Mouse (Mus musculus): ENCODE measurements at regions not wholly inside any gene's neighbourhood (a gene's known extent, or its start where the extent isn't known, plus 50 kb on each side); places are given as distances from the start of the nearest gene placed in this dataset.

DNA sequence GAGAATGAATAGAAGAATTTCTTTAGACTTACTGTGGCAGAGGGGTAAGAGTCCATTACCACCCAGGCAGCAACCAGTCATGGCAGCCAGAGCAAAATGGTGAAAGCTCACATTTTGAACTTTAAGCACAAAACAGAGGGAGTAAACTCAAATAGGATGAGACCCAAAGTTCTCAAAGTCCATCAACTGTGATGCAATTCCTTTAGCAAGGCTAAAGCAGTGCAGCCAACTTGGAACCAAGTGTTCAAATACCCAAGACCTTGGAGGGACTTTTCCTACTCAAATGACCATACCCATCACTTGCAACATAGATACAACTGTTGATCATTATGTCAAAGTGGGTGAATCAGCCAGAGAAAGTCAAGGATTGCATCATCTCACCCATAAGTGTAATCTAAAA, 380.1 kb downstream of the Hace1 start:
- DNase-seq (ENCODE audit: low spot score): no peak

DNA sequence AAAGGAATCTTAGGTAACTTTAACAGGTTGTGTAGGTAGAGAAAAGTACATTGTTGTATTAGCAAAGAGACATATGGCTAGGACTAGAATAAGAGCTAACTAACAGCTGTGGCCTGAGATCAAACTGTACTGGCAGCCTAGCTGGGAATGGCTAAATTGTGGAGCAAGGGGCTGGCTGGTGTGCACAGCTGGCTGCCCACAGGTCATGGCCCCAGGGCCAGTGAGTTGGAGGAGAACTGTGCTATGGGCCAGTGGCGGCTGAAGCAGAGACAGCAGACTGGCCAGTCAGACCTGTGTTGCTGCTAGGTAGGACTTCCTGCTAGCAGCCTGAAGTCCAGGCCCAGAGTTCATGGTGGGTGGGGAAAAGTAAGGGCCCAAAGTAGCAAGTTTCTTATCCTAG, 394.6 kb downstream of the Hace1 start:
- no peak for DNase-seq (ENCODE audit: low spot score)

DNA sequence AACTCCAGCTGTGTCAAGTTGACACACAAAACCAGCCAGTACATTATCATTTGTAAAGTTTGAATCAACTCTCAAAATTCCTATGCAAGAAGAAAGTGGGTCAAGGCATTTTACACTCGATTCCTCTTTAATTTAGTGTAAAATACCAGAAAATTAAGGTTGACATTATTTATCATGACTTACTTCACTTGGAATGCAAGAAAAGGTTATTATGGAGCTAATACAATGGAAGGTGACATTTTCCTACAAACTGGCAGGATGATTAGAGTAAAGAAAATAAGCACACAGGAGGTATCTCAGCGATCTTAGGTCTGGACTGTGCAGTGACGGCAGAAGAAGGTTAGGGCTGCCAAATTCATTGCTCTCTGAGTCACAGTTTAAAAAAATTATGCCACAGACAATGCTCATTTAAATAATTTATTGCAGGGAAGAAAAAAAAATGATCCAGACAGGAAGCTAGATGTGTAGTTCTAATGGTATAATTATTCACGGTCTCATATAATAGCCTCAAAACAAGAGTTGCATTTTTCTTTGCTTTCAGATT, 405.2 kb downstream of the Hace1 start:
- DNase-seq (ENCODE audit: low spot score): no peak

DNA sequence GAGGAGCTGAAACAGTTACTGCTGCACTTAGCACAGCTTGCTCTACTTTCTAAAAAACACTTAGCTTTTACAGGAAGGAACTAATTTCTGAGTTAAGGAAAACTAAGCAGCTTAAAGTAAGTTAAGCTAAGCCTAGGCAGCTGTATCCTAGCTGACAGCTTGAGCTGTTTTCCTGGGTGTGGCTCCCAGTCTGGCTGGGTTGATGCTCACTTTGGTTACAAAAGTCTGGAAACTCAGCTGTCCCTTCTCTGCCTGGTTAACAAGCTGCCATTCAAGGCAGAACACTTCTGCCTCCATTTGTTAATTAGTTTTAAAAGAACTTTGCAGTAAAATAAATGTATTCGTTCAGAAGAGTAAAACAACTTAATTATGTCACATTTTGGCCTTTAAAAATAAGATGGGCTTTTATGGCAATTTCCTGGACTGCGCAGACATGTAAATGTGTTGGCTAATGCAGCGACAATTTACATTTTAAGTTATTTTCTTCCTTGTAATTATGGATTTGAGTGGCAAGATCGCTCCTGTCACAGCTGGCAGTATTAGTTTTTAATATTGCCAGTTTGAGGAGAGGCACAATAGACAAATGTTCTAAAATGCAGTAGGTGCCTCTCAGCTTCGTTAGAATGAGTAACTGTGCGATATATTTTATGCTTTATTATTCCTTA, 406.2 kb downstream of the Hace1 start:
- no peak for DNase-seq (ENCODE audit: low spot score)

DNA sequence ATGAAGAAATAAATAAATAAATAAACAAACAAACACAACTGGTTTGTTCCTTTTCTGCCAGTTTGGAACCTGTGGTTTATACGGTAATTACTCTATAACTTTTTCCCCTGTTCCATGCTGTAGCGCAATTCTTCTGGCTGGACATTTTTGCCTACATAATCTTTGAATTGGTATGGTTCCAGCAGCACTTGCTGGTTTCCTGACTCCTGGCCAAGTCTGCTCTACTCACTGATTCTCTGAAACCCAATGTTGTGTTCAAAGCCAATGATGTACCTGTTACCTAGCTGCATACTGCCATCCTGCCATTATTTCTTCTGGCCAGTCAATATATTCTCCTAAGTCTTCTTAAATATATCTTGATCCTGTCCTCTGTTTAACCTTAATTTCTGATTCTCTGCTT, 408.7 kb downstream of the Hace1 start:
- DNase-seq (ENCODE audit: low spot score): no peak

DNA sequence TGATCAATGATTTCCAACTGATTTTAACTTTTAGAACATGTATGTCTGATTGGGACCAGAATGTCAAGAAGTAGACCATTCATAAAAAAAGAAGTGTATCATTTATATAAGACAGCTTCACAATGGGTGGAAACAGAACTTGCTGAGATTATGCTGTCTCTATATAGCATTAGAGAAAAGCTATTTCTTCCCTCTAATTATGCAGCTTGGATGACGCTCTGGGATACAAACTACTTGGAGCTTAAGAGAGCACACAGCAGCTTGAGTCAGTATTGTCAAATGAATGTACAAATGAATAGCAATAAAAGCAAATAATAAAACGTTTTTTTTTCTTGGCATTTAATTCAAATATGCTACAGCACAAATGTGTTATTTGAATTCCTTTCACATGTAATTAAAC, 428.7 kb downstream of the Hace1 start:
- no peak for DNase-seq (ENCODE audit: low spot score)

DNA sequence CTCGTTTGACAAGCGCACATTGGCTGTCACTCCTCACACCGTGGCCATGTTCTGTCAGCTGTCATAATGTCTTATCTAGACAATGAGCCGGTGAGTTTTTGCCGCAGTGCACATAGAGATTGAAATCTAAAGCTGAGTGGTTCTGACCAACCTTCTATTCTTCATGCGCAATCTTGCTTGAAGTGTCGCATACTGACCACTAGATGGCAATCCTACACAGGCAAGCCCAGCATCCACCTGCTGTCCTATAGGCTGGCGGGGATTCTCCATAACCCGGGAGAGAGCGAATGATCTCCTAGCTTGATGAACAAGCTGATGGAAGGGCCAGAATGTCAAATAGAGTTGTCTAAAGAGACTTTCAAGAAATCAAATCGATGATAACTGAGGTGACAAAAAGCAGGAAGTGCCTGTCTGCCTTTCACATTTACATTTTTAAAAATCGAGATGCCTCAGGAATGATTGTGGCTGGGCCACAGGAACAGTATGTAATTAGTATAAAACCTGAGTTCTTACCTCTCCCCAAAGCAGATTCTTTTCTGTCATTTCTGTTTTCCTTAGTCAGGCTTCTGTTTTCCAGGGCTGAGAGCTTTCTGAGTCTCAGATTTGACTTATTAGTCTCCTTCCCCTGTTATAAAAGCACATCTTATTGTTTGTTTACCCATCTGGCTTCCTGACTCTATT, 434.4 kb downstream of the Hace1 start:
- DNase-seq (ENCODE audit: low spot score): no peak

DNA sequence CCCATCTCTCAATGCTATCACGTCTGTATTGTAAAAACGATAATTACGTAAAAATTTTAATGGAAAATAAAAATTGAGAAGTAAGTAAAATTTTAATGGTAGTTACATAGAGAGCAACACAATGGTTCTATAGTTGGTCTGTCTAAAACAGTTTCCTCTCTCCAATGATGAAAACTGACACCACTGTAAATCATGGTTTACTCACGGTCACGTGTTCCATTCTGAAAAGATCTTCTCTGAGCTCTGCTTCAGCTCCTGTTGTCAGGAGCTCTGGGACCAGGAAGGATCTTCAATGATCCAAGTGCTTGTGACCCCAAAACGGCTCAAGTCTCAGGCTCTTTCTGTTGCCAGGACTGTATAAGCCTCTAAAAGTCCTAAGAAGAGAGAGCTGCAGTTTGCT, 435.0 kb downstream of the Hace1 start:
- no peak for DNase-seq (ENCODE audit: low spot score)

DNA sequence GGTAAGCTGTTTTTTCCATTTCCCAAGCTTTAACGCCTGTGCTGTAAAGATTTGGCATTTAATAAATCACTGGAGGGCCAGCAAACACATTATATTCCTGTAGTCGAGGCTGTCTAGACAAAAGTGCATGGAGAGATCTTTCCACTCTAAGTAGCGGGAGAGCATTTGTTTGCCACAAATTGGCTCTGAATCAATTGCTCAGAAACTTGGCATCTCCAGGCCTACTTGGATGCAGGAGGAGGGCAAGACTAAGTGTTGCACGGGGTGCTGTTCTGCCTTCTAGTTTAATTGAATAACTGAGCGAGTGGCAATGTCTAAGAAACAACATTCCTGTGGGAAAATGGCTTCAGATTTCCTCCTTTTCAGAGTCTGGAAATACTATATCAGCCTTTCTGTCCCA, 438.7 kb downstream of the Hace1 start:
- no peak for DNase-seq (ENCODE audit: low spot score)

DNA sequence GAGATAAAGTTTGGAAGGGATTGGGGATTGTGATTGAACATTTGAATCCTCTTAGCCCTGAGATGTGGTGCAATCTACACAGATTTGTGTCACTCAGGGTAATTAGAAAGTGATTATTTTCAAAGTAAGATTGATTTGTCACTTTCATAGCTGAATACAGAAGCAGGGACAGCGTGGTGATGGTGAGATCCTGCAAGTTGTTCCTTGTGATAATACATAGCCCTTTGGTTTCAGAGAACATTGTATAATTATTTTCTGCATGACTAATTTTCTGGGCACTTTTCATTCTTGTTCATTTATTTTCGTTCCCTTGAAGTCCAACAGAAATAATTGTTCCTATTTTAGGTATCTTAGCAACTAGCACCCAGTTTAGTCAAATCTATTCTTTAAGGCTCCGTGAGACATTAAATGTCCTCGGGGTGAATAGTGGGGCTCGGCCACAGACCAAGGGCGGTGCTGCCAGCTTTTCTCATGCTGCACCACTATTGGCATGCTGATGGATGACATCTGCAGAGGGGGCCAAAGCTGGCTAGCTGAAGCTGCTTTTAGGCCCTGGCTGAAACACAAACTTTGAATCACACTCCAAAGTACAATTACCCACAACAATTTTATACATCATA, 468.0 kb downstream of the Hace1 start:
- DNase-seq (ENCODE audit: low spot score): no peak

DNA sequence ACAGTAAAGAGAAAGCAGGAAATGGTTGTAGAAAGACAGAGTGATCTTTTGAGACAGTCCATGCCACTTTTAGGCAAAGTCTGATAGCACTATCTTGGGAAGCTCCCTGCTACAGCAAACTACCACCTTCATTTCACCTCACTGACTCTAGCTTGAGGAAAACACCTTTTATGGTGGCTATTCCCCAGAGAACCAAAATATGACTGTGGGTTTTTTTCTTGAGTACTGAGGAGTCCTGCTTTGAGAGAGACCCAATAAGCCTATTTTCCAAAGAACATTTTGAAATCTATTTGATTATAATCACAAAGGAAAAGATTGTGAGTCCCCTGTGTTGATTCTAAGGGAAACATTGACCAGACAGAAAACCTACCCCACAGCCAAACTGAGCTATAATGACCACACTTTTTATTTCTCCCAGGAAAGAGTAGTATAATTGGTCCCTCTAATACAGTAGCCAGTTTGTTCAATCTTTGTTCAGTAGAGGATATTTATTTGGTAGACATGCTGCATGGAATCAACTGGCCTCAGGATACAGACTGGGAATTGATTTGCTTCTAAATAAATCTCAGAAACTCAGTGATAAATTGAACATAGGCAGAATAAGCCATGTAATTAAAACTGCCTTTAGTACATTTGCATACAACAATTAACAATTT, 468.6 kb downstream of the Hace1 start:
- no peak for DNase-seq (ENCODE audit: low spot score)

DNA sequence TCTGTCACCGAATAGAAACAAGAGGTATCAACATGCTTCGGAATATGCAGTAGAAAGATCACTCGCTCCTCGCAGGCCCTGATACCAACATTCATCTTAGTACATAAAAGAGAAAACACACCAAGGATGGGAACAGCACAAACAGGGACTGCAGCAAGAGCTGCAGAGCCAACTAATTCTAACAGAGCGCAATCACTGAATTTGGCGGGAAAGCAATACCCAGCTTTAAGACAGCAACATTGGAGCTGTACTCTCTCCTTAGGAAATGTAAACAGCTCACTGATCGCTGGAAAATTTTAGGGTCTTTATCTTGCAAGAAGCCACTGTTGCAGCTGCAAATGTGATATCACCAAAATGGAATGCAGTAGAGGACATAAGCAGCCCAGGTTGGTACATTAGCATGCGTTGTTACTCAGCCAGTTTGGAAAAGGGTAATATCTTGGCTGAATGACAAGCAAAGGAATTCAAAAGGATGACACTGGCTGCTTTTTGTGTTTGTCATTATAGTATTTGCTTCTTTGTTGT, 469.3 kb downstream of the Hace1 start:
- no peak for DNase-seq (ENCODE audit: low spot score)

DNA sequence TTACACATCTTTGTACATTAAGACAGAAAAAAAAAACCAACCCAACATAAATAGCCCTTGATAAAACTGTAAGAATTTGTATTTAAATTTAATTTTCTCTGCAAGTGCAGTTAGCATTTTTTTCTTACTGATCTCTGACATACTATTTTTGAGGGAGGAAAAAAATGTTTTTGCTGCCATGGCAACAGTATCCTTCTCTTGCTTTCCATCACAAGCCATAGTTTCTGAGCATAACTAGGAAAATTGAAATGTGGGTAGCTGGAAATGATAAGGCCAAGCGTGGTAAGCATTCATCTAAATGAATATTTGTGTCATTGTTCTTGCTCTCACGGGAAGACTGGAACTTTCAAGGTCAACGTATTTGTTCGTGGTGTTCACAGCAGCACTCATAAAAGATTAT, 470.0 kb downstream of the Hace1 start:
- no peak for DNase-seq (ENCODE audit: low spot score)

DNA sequence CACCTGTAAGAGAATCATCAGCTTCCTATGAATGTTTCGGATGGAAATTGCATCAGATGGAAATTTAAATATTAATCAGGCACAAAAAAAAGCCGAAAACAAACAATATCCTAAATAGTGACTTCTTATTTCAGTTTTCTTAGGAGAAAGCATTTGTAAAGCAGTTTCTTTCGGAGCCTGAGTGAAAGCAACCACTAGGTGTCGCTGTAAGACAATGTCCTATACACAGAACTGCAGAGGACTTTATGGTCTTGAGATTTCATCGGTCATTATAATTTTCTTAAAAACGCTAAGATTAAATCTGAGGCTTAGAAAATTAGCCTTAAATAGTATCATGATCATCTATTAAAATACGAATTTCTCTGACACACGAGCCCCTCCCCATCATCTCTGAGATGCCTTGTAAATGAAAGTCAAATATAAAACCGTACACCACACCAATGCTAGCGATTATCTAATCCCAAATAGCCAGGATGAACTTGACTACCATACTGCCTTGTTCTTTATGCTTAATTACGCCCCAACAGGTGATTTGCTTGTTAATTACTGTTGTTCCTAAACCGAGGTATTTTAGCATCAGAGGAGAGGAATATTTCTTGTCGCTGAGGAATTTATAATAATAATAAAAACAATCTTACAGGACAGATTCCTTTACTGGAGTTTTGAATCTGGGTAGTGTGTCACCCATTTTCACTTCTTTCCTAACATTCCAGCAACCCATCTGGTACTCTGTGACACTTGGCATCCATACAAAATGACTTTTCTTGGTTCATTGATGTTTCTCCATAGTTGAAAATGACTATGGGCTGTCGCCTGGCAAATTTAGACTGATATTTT, 480.0 kb downstream of the Hace1 start:
- DNase-seq (ENCODE audit: low spot score): peak; percentile 1

DNA sequence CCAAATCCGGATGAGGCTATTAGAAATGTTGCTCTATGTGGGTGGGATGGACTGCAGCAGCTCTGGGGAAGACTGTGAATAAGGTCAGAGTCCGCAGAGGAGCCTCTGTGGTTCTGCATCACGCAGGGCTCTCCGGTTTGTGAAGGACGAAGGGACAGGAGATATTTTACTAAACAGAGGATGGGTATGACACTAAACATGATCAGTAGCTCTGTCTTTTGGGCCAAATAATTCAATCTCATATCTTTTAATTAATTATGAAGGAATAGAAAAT, 480.5 kb downstream of the Hace1 start:
- DNase-seq (ENCODE audit: low spot score): no peak

DNA sequence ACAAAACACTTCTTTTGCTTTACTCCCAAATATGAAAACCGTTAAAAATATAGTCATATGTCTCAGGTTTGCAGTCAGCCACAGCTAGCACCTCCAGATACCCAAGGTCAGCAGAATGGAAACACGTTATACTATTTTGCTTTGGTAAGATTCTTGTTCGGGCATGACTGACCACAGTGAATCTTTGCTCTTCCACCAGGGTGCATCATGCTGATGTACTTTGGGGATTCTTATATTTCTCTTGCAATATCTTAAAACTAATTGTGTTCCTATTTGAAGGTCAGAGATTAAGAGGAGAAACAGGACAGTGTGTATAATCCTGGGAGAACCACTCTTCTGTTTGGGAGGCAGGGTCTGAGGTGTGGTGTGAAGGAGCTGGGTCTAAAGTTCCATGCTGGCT, 481.7 kb downstream of the Hace1 start:
- no peak for DNase-seq (ENCODE audit: low spot score)

DNA sequence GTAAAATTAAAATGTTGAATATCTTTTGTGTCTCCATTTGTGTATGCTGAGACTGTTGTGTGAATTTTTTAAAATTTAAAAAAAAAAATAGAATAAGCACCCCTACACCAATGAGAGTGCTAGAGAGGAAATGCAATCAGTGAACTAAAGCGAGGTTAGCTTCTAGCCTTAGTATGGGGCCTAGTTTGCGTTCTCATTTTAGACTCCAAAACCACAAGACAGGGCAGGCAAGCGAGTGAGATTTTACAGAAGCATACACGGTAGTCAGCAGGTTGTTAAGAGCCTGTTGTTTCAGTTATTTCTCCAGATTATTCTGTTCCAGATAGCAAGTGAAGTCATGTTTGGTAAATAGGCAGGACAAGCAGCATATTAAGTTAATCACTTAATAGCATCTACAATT, 486.2 kb downstream of the Hace1 start:
- no peak for DNase-seq (ENCODE audit: low spot score)

DNA sequence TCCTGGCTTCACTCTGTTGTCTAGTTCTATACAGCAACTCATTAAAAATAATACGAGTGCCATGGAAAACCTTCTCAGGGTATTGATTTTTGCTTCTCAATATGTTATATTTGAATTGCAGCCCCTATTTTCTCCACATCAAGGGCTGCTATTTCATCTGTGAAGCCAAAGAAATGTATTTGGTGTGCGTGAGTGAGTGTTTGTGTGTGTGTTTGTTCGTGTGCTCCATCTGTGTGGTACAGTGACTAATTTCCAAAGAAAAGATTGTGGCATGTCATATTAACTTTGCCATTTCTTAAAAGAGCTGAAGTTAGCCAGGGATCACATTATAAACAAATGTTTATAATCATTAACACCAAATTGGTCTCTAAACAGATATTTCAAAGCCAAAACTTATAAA, 493.1 kb downstream of the Hace1 start:
- DNase-seq (ENCODE audit: low spot score): no peak

DNA sequence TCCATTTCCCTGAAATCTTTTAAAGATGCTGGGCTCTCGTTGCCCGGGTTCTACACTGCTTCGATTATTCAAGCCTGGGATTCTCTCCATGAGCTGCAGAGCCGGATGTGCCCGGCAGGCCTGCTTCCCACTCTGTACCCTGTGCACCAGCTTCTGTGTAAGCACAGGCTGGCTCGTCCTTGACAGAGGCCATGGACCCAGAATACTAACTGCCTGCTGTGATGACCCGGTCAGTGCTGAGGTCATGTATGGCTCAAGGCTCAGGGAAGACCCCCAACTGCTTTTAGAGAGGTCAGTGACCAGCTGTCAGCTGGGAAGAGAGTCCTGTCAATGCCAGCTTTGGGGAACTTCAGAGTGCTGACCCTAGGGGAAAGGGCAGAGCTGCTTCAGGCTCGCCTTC, 493.6 kb downstream of the Hace1 start:
- no peak for DNase-seq (ENCODE audit: low spot score)

DNA sequence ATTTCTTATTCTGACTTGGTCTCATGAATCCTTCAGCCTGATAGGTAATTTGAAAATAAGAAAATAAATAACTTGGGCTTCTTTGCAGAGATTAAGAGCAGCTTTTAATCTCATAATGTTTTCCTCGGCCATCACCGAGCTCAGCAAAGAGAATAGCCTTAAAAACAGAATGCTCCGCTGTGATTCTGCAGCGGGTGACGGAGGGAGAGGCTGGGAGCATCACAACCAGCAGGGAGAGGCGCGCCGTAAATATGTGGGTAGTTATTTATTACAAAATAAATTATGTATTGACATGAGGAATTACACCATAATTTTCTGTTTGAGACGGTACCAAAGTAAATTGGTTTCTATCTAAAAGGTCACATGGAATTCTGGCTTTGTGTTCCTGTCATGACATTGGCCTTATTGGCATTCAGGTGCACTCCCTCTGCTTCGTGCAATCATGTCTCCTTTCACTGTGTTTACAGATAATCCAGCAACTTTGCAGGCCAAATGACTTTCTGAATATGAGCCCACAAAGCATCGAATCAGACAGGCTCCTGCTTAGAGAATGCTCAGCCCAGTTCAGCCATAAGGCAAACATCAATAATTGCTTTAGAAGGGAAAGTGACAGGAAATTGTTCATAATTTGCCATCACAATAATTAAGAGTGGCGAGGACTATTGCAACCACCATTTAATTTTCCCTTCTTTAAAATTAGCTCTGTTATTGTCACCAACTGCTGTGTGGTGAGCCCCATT, 494.4 kb downstream of the Hace1 start:
- no peak for DNase-seq (ENCODE audit: low spot score)

Data from heart, adult 8-10 months (tissue).